Mouse (Mus musculus): Measurements from ENCODE around the gene Jakmip3.

DNA sequence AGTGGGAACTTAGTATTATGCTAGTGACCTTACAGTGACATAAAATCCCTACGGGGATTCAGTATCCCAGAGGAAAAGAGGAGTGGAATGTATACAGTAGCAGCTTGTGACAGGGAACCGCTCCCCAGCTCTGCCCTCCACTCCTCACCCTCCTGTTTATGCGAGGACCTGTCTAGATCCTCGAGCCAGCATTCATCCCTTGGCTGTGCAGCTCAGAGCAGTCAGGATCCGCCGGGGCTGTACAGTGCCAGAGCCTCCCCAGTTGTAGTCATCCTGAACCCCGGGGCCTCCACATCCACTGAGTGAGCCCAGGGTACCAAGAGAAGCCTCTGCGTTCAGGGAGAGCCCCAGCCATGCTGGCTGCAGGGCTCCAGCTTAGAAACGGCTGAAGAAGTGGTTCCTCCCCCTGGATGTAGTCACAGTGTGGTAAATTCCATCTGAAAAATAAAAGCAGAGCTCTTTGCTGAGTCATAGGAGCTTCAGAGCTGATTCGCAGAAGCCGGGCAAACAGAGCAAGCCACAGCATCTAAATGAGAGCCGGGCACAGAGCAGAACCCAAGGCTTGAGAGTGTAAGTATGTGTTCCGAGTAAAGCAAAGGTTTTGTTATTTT is 27.6 kb downstream of the Jakmip3 start:
- TF ChIP-seq POLR2A (IDR thresholded peaks at IDR 0.05; ENCODE audit: low read depth, low read length) (no peak), CTCF (IDR thresholded peaks at IDR 0.05; ENCODE audit: borderline replicate concordance, insufficient read depth, low read length) (no peak)
